Mouse (Mus musculus) gastrocnemius, adult 2 months (tissue): ENCODE results near the gene Glo1. TPM values are rescaled to one million over a fixed set of nuclear protein-coding genes. Genes with fewer than 3 reads are reported as not detected.

Experiments
- DNase-seq: peaks from one replicate; pipeline ENCODE4 v3.0.0; 2022
- H3K27ac ChIP-seq: fragments of 200-600 bp; 2 replicates; pipeline ENCODE4 v1.8.1; 2022; ENCODE audit warnings: mild to moderate bottlenecking
- H3K4me3 ChIP-seq: fragments of 200-600 bp; 2 replicates; pipeline ENCODE4 v1.8.1; 2022; ENCODE audit warnings: mild to moderate bottlenecking, moderate library complexity
- CTCF ChIP-seq: fragments of 200-600 bp; IDR thresholded peaks from 2 replicates; pipeline ENCODE4 v1.8.1; 2022; ENCODE audit warnings: antibody characterized with exemption, mild to moderate bottlenecking, moderate library complexity
- intact Hi-C: fragments of 180-260 bp; cut with DNase I; formaldehyde crosslinking; loops from one replicate; pipeline ENCODE4 v1.15.1; 2025
- total RNA-seq, 2 experiments: library from RNA; stranded (reverse); gene quantifications; 2 replicates each; pipeline ENCODE4 v1.2.3; 2021

The Glo1 gene
- total RNA-seq, 2 experiments from 2014 or later, result 159 to 169 TPM

DNA sequence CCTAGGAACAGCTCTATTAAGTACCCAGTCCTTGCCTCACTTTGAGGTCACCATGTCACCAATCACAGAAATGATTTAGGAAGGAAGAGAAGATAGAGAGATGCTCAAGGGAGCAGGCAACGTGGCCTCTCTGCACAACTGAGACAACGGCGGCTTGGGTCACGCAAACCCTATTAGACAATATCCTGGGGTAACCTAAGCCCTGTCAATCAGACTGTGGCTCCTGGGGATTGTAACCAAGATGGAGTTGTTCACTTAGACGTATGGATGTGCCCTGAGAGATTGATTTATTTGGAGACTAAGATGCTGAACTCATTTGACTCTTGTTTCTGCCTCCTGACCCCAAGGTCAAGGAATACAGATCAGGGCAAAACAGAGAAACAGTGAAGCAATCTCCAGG, 32.3 kb downstream of the Glo1 start:
- intact Hi-C loops, result loop anchor here (5.0 kb wide), 1 partner anchor 112 kb away; no protein-coding TSS in a partner anchor
- no peak for DNase-seq
- Histone ChIP-seq H3K27ac (no peak overlapping the region), H3K4me3 (no peak overlapping the region)
- no peak for TF ChIP-seq CTCF

DNA sequence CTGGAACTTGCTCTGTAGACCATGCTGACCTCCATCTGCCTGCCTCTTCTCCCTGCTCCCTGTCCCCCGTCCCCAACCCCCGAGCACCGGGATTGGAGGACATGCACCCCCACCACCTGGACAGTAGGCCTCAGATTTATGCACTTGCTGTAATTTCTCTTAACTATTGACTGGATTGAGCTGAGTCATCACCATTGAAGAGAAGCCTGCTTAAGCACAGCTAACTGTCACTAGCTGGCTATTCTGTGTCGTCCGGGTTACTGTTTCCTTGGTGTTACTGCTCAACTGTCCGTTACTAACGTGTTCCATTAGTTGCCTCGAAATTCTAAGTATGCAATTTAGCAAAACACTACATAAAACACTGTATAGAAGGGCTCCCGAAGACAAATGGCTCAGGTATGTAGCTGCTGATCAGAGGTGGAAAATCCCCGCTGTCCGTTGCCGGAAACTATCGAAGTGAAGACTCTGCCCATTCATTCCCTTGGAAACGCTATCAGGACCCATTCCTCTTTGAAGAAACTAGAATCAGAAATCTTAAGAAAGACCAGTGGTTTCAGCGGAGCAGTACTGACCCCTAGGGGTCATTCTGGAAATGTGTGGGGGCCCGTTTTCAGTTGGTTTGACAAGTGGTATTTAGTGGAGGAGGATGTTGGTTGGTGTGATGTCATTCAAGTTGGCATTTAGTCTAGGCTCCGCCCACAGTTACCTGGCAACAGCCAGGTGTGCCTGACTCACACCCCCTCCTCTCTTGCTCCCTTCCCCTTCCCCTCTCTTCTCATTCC, 36.1 kb downstream of the Glo1 start:
- peak; percentile 88 for TF ChIP-seq CTCF
- Histone ChIP-seq H3K27ac (no peak overlapping the region), H3K4me3 (no peak overlapping the region)
- intact Hi-C loops, result loop anchor here (5.0 kb wide), 1 partner anchor 108 kb away; no protein-coding TSS in a partner anchor
- DNase-seq, result no peak

DNA sequence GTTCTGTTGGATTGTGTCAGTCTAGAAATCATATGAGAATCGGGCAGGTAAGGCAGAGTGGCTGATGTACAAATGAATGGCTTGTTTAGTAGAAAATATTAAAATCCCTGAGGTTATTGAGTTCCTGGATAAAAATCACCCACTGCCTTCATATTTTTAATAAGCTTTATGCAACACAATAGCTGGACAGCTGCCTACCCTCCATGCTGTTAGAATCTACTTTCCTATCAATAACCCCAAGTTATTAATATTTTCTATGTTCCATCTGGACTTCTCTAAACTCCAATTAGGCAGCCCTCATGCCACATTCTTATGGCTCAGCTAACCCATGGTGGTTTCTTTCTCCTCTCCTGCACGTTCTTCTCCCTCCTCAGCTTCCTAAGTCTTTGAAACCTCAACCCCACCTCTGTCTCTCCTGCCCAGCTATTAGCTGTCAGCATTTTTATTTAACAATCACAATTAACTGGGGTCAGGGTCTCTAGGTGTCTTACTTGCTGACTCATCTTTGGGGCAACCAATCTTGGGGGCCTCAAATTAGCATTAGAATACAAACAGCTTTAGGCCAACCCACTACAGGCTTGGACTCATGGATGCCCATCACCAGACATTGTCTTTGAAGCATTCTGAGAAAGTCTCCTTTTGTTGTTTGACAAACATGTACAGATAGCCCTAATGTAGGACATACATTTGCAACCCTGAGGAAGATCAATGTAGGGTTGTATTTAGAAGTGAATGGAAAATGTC, 43.2 kb downstream of the Glo1 start:
- H3K4me3 ChIP-seq, result no peak overlapping the region
- TF ChIP-seq CTCF, result no peak
- intact Hi-C loops, result loop anchor here (1.0 kb wide), 1 partner anchor 14 kb away; no protein-coding TSS in a partner anchor
- no peak for DNase-seq
- no peak overlapping the region for H3K27ac ChIP-seq

DNA sequence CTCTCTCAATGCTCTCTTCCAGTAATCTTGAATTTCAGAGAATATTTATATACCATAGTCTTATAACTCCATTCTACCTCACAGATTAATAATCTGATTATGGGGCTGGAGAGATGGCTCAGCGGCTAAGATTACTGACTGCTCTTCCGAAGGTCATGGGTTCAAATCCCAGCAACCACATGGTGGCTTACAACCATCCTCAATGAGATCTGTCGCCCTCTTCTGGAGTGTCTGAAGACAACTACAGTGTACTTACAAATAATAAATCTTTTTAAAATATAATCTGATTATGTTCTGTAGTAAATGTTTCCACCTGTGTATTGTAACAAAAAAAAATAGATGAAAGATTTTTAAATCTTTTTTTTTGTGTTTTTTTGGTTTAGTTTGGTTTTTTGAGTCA, 44.4 kb downstream of the Glo1 start:
- H3K27ac ChIP-seq, result no peak overlapping the region
- intact Hi-C loops, result no loop called here
- no peak for DNase-seq

DNA sequence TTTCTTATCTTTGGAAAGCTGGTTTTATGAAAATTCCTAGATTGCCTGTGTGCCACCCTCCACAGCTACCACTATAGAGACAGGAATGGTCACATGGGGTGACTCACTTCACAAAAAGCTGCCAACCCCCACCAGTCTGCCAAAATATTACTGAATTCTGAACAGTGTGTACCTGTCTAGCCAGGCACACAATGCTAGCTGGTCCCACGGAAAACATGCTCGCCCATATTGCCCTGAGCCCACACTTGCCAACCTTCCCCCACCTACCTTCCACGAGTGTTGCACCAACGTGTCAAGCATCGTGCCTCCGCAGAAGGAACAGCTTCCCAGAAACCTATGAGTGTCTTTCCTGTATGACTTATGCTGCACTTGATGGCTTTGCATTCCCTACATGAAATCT, 45.5 kb downstream of the Glo1 start:
- intact Hi-C loops, result no loop called here

More for the DNA sequence above, 44.4 kb downstream of the Glo1 start:
- H3K4me3 ChIP-seq, result no peak overlapping the region
- TF ChIP-seq CTCF, result peak; percentile 2; the same call in 1 of the 2 replicates

DNA sequence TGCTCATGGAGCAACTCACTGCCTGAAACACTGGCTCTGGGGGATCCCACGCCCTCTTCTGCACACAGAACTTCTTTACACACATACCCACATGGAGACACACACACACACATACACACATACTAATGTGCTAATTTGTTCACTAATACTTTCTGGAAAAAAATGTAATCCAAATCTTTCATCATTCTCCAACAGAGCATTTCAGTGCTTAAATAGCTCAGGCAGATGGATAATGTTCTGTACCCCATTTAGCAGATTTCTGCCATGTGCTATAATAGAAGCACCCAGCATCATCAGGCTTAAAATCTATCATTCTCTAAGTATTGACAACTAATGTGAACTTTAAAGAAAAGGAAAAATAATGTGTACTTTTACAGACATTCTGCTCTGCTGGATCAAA, 45.9 kb downstream of the Glo1 start:
- no peak for DNase-seq
- TF ChIP-seq CTCF, result no peak
- intact Hi-C loops, result no loop called here

More for the DNA sequence above, 45.5 kb downstream of the Glo1 start:
- Histone ChIP-seq H3K4me3 (no peak overlapping the region), H3K27ac (no peak overlapping the region)
- DNase-seq, result no peak
- TF ChIP-seq CTCF, result no peak

DNA sequence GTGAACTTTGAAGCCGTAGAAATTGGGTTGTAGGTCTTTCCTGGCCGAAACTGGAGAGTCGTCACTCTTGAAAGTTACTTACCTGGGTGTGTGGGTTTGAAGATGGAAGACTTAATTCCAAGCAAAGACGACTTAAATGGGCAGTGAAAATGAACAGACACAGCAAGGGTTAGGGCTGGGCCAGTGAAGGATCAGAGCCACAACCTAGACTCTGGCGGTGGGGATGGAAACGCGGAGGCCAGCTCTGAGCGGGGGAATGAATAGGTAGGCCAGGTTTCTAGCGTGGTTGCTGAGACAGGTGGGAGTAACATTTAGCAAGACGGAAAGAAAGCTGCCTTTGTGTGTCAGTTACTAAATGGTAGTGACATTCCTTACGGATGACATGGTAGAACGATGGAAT, 49.7 kb downstream of the Glo1 start:
- intact Hi-C loops, result loop anchor here (2.0 kb wide), 1 partner anchor 36 kb away; no protein-coding TSS in a partner anchor
- DNase-seq, result no peak

More for the DNA sequence above, 45.9 kb downstream of the Glo1 start:
- Histone ChIP-seq H3K4me3 (no peak overlapping the region), H3K27ac (no peak overlapping the region)

DNA sequence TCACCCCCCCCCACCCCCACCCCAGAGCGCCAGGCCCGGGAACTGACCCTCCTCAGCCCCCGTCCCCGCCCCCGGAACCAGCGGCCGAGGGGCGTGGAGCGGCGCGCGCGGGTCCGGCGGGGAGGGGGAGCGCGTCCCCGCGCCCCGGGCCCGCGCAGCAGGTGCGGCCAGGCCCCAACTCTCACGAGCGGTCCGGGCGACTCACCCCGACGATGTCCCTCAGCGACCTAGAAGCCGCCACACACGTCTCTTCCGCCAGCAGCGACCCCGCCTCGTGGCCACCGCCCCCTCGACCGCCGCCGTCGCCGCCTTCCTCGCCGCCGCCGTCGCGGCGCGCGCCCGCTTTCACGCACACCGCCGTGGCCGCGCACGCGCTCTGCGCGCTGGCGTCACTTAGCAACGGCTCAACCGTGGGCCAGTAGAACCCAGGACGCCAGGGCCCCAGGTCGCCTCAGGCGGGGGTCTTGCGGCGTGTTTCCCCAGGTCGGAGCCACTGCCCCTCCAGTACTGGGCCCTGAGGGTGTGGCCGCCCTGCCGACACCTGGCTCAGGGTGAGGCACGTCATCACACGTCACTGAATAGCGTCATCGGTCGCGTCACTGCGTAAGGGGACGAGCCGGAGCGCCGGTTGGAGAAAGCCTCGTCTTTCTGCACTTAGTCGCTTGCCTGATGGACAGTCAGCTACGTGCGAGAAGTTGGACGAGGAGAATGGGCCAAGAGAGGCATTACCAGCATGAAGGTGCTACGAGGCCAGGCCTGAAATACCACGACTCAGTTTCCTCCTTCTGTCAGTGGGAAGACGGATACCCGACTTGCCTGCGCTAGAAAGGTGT, 50.5 kb downstream of the Glo1 start, which contains the start of gene Btbd9:
TSS of gene Btbd9 (minus strand) at position 548 of the 833 bp plus-strand sequence.
- peak; percentile 94 for DNase-seq
- intact Hi-C loops, result loop anchor here (2.0 kb wide), 1 partner anchor 37 kb away; no protein-coding TSS in a partner anchor
- Histone ChIP-seq H3K4me3 (peak within 1 kb of the TSS; percentile 79), H3K27ac (peak within 1 kb of the TSS; percentile 94)
- no peak for TF ChIP-seq CTCF

More for the DNA sequence above, 49.7 kb downstream of the Glo1 start:
- Histone ChIP-seq H3K4me3 (peak overlapping the region; percentile 79), H3K27ac (peak overlapping the region; percentile 94)
- no peak for TF ChIP-seq CTCF

DNA sequence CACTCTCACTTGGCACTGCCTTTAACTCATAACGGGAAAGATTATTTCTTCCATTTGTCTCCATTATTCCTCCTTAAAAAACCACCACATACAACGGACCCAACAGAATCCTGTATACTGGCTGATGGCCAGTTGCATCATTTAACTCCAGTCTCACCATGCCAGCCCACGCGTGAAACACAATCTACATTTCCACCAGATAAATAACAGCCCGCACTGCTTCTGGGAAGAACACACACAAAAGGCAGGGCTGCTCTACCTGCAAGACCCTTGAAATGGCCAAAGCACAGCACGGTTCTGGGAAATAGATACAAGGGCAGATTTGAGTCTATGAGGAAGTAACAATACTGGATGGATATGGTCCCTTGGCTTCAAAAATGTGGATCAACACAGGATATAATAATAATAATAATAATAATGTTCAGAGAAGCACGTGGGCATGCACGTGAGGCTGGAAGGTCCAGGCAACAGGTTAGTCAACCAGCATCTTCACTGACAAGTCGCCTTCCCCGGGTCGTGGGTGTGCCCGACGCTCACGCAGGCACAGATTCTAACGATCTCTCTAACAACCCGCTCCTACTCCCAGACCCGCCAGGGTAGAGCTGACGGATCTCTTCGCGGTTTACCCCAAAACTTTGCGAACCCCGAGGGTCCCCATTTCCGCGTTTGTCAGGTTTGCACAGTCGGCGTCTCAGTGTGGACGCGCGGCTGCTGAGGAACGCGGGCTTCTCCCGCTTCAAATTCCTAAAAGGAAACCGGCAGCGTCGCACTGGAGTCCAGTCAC, 51.4 kb downstream of the Glo1 start:
- no peak for DNase-seq
- no peak for TF ChIP-seq CTCF
- intact Hi-C loops, result no loop called here
- peak overlapping the region; percentile 94 for H3K27ac ChIP-seq
- H3K4me3 ChIP-seq, result peak overlapping the region; percentile 79

DNA sequence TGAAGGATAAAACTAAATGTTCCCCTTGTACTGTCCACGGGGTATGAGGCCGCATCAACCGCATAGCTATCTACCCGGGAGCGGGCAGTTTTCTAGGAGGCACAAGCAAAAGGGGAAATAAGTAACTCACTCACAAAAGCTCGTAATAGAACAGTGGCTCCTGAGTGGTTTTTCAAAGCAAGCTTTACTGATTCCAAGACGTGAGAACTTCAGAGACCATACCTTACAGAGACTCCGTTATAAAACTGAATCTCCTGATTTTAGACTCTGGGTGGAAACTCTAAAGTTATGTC, 51.9 kb downstream of the Glo1 start:
- intact Hi-C loops, result no loop called here
- no peak for TF ChIP-seq CTCF
- H3K27ac ChIP-seq, result peak overlapping the region; percentile 41; the same call in 1 of the 2 replicates
- no peak for DNase-seq
- peak overlapping the region; percentile 79 for H3K4me3 ChIP-seq

DNA sequence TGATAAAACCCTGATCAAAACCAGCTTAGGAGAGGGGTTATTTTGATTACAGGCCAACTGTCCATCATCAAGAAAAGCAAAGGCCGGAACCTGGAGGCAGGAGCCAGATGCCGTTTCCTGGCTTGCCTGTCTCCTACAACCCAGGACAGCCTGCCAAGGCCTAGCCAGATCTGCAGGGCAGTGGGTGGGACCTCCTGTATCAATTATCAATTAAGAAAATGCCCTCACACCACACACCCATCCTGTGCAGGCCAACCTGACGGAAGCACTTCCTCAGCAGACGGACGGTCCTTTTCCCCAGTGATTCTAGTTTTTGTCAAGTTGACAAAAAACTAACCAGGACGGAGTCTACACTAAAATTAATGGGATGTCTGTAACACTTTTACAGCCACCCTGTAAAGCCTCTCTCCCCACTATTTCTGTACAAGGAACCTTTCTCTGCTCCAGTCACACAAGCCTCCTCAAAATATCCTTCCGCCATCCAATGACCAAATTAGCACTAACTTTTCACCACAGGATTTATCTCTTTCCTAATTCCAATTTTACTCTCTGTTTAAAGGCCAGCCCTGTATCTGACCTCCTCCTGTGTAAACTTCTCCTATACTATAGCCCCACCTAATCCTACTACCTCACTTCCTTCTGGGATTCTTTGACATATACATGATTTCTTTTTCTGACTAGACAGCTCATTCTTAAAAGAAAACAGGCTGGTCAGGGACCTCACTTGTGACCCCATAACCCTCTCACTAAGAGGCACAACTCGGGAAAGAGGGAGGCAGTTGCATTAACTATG, 52.5 kb downstream of the Glo1 start:
- TF ChIP-seq CTCF, result no peak
- intact Hi-C loops, result no loop called here
- no peak for DNase-seq
- Histone ChIP-seq H3K4me3 (peak overlapping the region; percentile 79), H3K27ac (peak overlapping the region; percentile 41; the same call in 1 of the 2 replicates)
